Mouse (Mus musculus) megakaryocyte, embryonic 14.5 days (primary cell): ENCODE results near the gene Actr1b.

Experiments used
- FLI1 ChIP-seq: IDR thresholded peaks from 2 replicates; pipeline ENCODE4 v1.6.1; 2012; ENCODE audit warnings: low read length, inconsistent platforms, mixed read lengths
- GATA1 ChIP-seq: IDR thresholded peaks from 3 replicates; pipeline ENCODE4 v1.6.1; 2012; ENCODE audit warnings: mixed read lengths, low read length, inconsistent platforms, borderline replicate concordance

DNA sequence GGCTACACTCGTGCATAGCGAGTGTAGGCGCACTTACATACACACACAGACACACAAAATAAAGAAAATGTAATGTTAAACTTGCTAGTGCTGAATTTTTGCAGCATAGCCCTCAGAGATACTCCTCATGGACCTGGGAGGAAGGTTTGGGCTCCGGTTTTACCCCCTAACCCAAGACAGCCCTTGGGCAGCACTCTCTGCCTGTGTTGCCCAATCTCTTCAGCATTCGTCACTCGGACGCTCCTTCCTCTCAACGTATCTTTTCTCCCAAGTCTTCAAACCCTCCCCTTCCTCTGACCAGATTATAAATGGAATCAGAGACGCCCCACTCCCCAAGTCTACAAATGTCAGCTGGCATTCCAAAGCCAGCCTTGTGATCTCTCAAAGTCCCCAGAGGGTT, 28.8 kb upstream of the Actr1b start:
- TF ChIP-seq GATA1 = no peak
- no peak for TF ChIP-seq FLI1
